Mouse (Mus musculus) T-cell, adult 2 months (primary cell): ENCODE measurements around the gene Pip5k1b.

Source experiments
- DNase-seq: peaks from one replicate; pipeline ENCODE4 v3.0.0; 2022; ENCODE audit warnings: low spot score

Gene Pip5k1b

DNA sequence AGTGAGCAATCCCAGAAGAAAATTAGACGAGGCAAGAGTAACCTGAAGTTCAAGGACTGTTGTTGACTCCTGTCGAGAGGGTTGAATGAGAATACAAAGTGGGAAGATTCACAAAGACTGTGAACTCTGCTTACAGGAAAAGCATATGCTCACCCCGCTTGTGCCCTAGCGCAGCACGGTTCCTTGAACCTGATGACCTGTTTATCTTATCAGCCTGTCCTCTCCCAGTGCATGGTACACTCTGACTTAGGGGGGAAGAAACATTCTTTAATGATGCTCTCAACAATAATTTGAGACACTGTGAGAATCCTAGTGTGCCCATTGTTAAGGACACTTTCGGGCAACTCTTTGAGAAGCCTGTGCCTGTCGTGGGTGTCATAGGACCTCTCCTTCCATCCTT lies 38.6 kb downstream of the Pip5k1b start:
- no peak for DNase-seq

DNA sequence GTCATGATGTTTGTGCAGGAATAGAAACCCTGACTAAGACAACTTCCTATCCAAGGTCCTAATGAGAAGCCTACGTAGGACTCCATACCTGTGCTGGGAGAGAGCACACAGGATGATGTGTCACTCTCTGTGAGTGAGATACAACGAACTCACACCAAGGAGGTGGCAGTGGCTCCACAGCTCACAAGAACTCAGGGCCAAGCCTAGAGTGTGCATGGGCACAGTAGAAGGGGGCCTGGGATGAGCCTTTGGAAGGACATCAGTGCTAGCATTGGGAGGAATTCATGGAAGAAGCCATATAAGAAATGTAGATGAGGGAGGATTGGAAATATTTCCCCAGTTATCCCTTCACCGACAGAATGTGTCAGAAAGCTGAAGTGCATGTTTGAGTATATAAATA lies 39.7 kb downstream of the Pip5k1b start:
- no peak for DNase-seq

DNA sequence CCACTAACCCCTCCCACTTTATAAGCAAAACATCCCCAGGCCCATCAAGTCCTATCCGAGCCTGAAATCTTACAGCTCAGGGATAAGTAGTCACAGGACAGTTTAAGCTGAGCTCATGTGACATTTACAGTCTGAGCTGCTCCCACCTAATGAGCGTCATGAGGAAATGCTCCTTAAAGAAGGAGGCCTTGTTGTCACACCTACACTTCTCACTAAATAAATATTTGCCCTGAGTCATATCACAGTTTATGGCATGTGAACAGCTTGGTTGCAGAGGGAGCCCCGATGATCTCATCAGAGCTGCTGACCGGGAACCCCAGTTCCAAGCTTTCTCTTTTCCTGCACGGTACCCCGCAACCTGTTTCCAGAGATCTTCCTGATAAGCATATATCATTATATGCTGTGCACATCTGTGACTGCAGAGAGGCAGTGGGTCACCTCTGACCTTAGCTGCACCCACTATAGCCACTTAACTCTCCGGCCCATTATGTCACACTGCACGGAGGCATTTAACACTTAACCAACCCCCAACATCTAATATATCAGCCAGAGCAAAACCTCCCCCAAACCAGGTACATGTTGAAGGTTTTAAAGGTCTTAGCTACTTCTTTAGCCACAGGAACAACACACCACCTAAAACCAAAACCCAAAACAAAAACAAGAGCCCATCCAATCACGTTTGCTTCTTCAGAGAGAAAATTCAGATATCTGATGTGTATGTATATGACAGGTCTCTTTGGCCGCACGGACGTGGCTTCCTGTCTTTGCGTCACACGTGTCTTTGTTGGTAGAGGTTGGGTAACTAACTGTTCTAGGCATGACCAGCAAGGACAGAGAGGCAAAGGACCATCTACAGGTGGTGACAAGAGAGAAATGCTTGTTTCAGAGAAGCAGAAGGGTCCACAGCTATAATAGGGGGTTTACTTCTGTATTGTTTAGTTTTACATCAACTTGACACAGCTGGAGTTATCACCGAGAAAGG lies 40.7 kb downstream of the Pip5k1b start:
- no peak for DNase-seq

DNA sequence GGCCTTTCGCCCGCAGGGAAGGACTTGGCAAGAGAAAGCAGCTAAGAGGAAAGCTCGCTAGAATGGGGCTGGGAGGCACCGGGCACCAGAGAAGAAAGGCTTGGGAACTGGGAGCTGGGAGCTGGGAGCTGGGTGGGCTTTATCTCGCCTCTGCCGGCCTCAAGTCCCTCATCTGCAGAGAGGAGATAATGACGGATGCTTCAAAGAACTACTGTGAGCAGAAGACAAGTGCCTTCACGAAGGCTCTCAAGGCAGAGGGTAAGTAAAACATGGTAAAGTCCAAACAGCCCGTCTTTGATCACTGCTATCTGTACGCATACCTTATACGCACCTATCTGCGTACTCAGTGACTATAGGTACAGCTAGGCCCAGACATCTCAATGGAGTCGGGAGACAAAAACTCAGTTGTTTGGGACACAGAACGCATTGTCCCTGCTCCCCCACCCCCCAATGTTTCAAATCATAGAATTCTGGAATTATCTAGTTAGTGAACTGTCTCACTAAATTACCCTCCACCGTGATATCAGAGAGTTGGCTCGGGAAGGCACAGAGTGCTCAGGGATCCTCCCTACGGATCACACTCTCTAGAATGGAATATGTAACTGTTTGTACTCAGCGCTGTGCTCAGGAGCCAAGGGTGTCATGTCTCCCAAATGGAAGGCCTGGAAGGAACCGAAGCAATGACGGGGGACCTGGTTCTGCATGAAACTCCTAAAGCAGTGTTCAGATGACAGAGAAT lies 42.4 kb downstream of the Pip5k1b start:
- no peak for DNase-seq

DNA sequence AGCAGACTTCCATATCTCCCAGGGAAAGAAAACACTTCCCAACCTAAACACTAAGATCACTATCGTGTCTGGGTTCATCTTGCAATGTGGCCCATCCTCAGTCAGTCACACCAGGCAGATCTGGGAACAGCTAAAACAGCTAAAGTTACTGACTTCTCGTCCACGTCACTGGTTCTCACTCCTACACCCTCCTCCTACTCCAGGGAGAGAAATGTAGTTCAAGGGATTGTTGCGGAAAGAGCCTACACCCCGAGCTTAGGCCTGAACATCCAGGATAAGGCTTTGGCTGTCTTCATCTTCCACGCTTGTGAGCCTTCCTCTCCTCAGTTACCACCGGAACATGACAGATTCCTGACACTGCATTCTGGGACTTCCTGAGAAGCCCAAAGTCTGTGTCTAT lies 43.7 kb downstream of the Pip5k1b start:
- DNase-seq = no peak

DNA sequence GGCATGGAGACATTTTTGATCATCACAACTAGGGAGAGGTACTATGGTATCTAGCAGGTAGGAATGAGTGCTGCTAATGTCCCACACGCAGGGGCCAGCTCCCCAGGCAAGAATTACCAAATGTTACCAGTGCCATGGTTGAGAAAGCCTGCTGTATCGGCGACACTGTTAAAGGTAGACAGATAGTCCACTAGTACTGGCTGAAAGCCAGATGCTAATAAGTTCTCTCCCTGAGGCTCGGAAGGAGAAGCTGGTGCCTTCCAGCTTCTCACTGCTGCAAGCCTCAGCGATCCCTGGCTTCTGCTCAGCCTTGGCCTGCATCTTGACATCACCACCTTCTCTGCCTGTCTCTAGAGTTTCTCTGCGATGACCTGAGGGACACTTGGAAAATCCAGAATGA lies 46.3 kb downstream of the Pip5k1b start:
- DNase-seq = no peak

DNA sequence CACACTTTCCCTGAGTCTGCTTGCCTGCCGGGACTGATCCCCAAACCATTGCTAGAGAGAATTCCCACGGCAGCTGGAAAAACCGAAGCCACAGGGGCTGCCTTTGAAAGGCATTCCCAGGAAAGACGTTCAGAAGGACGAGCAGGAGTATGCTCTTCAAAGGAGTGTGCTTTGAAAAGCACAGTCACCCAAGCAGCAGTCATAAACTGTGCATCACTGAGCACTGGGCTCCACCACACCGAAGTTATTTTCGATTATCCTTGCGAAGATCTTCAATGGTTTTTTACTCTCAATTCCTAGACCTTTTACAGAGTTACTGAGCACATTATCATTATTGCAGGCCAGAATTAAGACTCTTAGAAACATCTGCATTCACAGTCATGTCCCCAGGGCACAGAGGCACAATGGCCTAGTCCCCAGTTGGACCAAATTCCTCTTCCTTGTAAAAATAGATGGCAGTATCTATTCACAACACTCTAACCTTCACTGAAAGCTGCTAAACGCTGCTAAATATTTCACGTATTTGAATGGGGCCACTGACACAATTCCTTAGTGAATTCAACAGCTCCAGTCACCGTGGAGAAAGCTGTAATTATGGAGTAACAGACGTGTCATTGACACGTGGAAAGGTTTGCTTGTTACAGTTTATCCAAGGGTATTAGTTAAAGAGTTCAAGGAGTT lies 47.4 kb downstream of the Pip5k1b start:
- no peak for DNase-seq

DNA sequence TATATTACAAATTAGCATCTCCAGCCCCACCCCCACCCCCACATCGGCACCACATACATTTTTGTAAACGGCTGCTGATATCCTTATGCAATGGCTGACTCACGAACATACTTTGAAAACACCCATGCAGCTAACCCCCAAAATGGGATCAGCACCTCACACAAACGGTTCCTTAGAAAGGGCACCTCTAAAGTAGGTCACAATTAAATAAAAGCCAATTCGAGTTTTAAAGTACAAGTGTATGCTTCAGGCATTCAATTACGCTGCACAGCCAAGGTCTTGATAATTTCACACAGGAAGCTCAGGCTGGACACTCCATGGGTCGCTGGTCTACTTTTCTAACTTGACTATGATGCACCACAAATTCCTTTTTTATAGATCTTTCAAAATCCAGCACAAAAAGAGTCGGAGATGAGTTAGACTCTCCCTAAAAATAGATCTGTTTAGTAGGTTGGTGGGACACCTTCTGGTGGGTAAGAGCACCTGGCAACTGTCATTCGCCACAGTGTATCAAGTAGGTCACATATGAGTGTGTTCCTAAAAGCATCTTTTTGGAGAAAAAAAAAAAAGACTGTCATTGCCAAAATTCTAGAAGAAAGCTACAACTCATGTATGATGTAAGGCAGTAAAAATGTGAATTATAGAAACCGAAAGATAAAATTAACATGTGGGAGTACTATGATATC lies 52.8 kb downstream of the Pip5k1b start:
- no peak for DNase-seq

DNA sequence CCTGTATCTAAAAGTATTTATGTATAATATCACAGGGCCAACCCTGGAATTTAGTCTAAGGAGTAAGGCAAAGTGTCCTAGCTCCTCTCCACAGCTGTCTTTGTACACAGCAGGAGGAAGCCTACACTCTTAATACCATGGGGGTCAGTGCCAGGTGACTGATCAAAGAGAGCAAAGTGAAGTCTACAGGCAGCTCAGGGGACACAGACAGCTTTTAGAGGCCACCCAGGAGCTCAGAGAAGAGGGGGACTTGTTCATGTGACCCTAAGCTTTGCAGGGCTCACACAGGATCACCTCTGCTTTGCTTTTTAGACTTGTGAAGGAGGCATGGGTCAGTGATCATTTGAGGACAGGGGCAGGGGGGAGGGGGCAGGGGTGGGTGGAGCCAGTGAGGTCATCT lies 54.1 kb downstream of the Pip5k1b start:
- no peak for DNase-seq

DNA sequence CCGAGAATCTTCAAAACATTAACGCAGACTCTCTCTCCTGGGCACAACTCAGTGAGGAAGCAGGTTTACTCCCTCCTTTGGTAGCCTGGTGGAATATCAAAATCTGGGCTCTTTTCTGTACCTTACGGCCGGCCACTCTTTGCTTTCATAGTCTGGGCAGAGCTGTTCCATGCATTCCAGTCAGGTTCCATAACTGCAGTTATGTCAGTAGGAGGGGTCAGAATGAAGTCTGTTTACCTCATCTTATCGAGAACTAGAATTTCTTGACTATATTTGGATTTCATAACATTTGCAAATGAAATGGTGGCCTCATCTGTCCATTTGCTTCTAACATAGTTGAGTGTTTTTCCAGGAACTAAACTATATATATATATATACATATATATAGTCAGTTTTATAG lies 55.2 kb downstream of the Pip5k1b start:
- DNase-seq = no peak

DNA sequence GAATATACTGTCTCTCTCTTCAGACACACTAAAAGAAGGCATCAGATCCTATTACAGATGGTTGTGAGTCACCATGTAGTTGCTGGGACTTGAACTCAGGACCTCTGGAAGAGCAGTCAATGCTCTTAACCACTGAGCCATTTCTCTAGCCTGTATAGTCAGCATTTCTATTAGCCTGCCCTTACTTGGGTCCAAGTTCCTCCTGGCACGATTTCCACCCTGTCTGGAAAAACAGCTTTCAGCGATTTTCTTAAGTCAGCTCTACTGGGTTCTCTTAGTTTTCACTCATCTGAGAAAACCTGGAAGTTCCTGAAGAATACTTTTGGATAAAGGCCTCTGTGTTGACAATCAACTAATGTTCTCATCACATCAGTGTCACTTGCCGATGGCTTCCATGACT lies 56.4 kb downstream of the Pip5k1b start:
- no peak for DNase-seq

DNA sequence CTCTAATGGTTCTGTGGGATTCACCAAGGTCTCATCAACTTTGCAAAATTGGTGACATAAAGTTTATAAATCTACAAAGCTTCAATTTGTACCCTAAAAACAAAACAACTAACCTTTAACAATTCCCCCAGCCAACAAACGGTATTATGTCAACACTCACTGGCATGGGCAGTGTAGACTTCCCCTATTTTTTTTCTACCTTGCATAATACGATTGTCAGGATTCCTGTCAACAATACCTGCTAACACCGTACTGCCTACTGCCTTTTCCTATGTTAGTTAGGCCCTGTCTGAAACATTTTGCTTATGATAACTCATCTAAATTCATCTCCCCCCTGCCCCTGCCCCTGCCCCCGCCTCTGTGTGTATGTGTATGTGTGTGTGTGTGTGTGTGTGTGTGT lies 61.8 kb downstream of the Pip5k1b start:
- no peak for DNase-seq

DNA sequence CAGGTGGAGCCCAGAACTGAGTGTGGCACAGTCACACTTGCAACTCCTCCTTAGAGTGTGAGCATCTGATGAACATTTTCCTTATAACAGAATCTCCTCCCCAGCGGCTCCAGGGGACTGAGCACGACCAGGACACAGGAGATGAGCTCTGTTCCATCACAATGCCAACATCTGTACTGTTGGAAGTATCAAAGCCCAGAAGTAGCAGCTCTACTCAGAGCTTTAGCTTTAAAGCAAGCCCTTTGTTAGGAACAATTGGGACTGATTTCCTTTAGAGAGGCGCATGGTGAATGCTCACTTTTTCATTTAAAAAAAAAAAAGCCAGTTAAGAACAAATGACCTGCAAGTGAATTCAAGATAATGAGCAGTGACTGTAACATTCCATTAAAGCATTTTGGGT lies 63.8 kb downstream of the Pip5k1b start:
- DNase-seq = no peak

DNA sequence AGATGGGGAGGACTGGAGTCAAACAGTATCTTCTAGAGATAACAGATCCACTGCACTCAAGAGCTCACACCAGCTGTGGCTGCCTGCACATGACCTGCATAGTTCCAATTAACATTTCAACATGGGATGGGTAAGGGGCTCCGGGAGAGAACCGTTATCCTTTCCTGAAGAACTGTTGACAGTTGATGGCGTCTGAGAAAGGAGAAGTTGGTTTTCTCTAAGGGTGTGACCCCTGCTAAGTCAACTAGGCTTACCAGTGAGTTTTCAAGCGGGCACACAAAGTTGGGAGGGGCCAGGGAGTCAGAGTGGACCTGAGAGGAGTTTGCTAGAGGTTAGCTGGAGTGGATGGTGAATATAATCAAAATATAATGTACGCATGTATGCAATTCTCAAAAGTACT lies 65.4 kb downstream of the Pip5k1b start:
- DNase-seq = no peak

DNA sequence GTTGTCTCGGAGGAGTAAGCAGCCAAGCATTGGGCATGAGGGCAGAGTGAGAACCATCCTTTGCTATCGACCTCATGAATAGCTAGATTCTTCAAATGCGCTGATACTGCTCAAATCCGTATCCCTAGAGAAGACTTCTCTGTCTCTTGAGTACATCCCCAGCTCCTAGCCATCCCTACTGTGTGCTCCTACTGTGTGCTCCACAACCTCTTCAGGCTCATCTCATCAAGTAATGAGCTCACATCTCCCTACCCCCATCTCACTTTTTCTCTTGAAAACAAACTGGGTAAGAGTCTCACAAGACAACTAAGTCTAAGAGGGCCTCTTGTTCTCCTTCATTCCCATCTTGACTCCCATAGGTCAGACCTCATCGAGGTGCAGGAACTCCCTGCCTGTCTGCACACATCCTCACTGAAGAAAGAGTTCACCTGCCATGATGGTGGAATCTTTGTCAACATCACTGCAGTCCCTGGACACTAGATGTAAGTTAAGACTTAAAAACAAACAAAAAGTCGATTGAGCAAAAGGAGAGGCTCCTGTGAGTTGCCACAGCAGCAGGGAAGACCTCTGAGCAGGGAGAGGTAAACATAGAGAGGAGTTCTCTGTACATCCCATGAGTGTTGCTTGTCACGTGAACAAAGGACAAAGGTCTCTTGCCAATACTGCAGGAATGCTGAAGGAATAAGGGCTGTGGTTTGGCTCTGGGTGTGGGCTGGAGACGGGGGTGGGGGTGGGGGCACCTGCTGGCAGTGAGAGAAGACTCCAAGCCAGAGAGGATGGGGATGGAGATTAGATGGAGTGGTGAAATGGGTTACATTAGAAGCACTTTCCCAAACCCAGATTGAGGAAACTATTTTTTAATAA lies 69.0 kb downstream of the Pip5k1b start:
- DNase-seq = no peak

DNA sequence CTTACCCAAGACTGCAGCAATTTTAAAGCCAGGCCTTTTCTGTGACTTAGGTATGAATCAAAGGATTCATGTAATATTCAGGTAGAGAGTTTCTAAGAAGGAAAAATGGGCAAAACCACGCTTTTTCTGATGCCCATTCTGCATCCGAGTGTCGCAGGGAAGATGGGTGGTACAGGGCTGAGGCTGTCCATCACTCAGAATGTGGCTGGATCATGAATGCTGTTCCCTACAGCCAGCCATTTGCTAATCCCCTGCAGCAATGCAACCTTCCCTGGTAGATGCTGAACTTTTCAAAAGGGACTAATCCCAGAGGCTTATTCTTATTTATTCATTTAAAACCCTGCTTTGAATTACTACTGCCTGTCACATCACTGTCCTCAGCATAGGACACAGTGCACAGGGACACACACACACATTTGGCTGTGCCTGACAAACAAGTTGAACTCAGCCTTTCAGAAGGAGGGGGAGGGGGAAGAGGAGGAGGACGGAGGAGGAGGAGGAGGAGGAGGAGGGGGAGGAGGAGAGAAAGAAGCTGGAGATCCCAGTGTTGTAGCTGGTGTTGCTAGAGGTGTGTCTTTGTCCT lies 71.0 kb downstream of the Pip5k1b start:
- DNase-seq = no peak

DNA sequence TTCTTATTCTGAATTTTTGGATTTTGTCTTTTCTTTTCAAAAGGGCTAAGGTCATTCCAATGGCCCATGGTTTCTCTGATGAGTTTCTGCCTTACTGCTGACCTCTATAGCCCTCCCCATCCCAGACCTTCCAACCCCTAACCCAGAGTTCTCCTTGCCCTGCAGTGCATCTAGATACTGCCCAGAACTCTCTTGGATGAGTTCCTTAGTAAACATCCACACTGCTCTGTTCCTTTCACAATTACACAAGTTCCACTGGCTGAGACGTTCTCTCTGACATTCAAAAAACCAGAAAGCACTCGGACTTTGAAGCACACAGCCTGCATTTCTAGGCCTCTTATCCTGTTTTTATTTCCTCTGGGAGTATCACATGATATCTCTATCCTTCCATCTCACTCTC lies 74.8 kb downstream of the Pip5k1b start:
- DNase-seq = no peak

DNA sequence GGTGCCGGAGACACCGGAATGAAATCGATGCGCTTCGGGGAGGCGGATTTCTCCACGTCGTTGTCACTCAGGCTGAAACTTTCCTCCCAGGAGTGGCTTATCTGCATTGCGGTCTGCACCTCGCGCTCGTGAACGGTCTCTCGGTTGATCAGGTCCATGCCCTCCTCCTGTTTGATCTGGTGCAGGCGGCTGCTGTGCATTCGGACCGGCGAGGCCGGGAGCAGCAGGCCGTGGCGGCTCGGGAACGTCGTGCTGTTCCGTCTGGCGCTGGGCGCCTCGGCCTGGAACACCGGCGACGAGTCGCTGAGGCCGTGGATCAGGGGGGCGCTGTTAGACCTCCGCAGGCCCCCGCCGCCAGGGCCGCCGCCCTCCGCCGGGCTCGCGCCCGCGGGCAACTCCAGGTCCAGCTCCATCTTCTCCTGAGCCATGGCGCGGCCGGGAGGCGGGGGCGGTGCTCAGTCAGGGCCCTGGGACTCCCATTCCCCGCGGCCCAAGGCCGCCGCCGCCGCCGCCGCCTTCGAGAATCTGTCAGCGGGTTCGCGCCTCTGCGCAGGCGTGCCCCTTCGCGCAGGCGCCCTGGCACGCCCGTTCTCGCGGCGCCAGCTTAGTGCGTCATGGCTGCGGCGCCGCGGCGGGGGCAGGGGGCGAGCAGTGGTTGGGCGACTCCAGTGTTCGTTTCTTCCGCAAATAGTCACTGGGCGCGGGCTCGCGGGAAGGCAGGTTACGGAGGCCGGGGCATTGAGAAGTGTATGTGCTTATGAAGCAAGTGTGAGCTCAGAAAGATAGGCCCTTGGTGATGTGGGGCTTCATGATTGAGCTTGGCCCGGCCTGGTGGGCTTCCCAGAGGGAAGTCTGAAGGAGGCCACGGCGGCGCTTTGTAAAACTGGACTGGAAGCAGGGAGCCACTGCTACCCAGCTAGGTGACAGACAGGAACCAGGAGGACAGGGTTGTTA lies 78.5 kb downstream of the Pip5k1b start, which contains the start of gene Fam122a:
Fam122a (minus strand) TSS at position 428 of the 954 bp plus-strand sequence.
- peak; percentile 94 for DNase-seq

DNA sequence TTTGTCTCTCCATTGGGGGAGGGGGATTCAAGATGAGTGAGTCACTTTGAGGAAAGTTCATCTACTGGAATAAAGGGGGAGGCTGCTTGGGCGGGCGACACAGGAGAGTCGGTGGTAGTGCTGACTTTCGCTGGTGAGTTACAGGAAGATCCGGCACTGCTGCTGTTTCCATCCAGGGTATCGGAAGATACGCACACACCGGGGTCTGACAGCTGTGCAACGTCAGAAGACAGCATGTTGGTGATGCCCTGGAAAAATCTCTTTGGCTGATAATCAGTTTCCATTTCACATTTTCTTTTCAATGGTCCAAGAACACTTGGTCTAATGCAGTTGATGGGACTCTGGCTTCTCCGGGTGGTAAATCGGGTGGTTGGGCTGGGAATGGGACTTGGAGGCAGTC lies 79.2 kb downstream of the Pip5k1b start:
- peak; percentile 67 for DNase-seq

DNA sequence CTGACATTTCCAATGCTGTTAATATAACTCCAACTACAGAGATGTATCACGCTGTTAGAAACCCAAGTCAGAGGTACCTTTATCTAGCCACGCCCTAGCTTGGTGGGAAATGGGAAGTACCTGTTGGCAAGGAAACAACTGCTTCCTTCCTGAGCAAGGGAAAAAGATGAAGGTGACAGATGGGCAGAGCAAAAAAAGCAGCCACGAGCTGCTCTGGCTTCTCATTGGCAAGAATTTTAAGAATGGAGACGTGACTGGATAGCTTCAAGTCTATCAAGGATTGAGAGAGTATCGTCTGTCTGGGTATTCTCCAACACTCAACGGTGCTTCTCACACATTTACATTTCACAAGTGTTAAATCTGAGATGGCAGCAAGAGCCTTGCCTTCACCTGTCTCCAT lies 80.4 kb downstream of the Pip5k1b start:
- no peak for DNase-seq
